Mouse (Mus musculus) liver, embryonic 16.5 days (tissue): Measurements from ENCODE around the gene Pmm1. TPM values are rescaled to one million over a fixed set of nuclear protein-coding genes. Genes with fewer than 3 reads are reported as not detected.
A peak's percentile ranks its signal among the peaks of the same experiment; 100 is the strongest.
"Not testable (repeated sequence)": the region's sequence is repeated elsewhere in the genome, so short reads cannot be mapped to it uniquely, and the experiment has no call there.

Source experiments
- ATAC-seq: fragments of 200-750 bp; cut with Nextera tagmentation; 2 replicates; pipeline ENCODE4 v1.8.0; 2017; ENCODE audit warnings: low read depth, mild to moderate bottlenecking, moderate number of reproducible peaks, moderate library complexity
- H3K27ac ChIP-seq: fragments of 300-500 bp; sonication (generic); 2 replicates; pipeline ENCODE4 v1.5.1; 2014; ENCODE audit warnings: mild to moderate bottlenecking, low read length
- H3K27me3 ChIP-seq: fragments of 300-500 bp; sonication (generic); 2 replicates; pipeline ENCODE4 v1.6.1; 2014; ENCODE audit warnings: low read depth, low read length, mixed read lengths; ENCODE audit not compliant: control insufficient read depth, insufficient read depth
- H3K36me3 ChIP-seq: fragments of 300-500 bp; sonication (generic); 2 replicates; pipeline ENCODE4 v1.6.1; 2014; ENCODE audit warnings: mild to moderate bottlenecking; ENCODE audit not compliant: control insufficient read depth, insufficient read depth
- H3K4me1 ChIP-seq: fragments of 300-500 bp; sonication (generic); 2 replicates; pipeline ENCODE4 v1.6.1; 2014; ENCODE audit warnings: low read depth, low read length, mixed read lengths; ENCODE audit not compliant: control insufficient read depth
- H3K4me2 ChIP-seq: fragments of 300-500 bp; sonication (generic); 2 replicates; pipeline ENCODE4 v1.6.1; 2014; ENCODE audit warnings: low read depth, low read length, mixed read lengths
- H3K4me3 ChIP-seq: fragments of 300-500 bp; sonication (generic); 2 replicates; pipeline ENCODE4 v1.5.1; 2014; ENCODE audit warnings: low read depth, mild to moderate bottlenecking, low read length
- H3K9ac ChIP-seq: fragments of 300-500 bp; sonication (generic); 2 replicates; pipeline ENCODE4 v1.6.1; 2014; ENCODE audit warnings: low read depth, low read length
- H3K9me3 ChIP-seq: fragments of 300-500 bp; sonication (generic); replicated peaks from 2 replicates; pipeline ENCODE4 v1.6.1; 2016; ENCODE audit warnings: low read length; ENCODE audit not compliant: control insufficient read depth
- WGBS: fragments of 180-500 bp; shearing (Covaris S2); extraction: QIAGEN DNeasy Blood & Tissue Kit; methylation state at CpG from one replicate; pipeline ENCODE4 v1.1.7; 2014; ENCODE audit not compliant: insufficient replicate concordance; 5-methylcytosine and 5-hydroxymethylcytosine counted together
- polyA plus RNA-seq: library from polyadenylated mRNA; unstranded; fragments of >200 nt; fragmentation: Nextera tagmentation; extraction: Ambion mirVana; gene quantifications from 2 replicates; pipeline ENCODE4 v1.2.1, GENCODE M21; 2015

Gene Pmm1
- polyA plus RNA-seq, 1 experiment from 2014 or later, result 13.6 TPM

GRCm38 (mm10) chr15:81980321-81980720 is 19.6 kb upstream of the Pmm1 start, which contains the start of gene 1700029P11Rik:
TSS of gene 1700029P11Rik (plus strand) at chr15:81980540.
- no peak within 1 kb of the TSS for H3K4me2 ChIP-seq
- 82% methylated on average over 23 of the region's 23 CpGs for WGBS
- no peaks in the 10 kb centered on the region for H3K27me3 ChIP-seq
- no peaks in the 10 kb centered on the region for H3K4me1 ChIP-seq
- H3K9me3 ChIP-seq, result no peaks in the 10 kb centered on the region
- H3K4me3 ChIP-seq, result no peak within 1 kb of the TSS
- H3K9ac ChIP-seq, result no peak within 1 kb of the TSS
- H3K27ac ChIP-seq, result no peak within 1 kb of the TSS
- no peak for ATAC-seq
- H3K36me3 ChIP-seq, result no peaks in the 10 kb centered on the region

- H3K4me1 ChIP-seq, H3K9me3 ChIP-seq, H3K9ac ChIP-seq, H3K4me3 ChIP-seq, ATAC-seq, H3K27me3 ChIP-seq, H3K27ac ChIP-seq, H3K4me2 ChIP-seq, H3K36me3 ChIP-seq: not testable (repeated sequence)
- 82% methylated on average over 8 of the region's 8 CpGs for WGBS
These were observed 14.4 kb upstream of the Pmm1 start for GRCm38 (mm10) chr15:81975156-81975555.

DNA sequence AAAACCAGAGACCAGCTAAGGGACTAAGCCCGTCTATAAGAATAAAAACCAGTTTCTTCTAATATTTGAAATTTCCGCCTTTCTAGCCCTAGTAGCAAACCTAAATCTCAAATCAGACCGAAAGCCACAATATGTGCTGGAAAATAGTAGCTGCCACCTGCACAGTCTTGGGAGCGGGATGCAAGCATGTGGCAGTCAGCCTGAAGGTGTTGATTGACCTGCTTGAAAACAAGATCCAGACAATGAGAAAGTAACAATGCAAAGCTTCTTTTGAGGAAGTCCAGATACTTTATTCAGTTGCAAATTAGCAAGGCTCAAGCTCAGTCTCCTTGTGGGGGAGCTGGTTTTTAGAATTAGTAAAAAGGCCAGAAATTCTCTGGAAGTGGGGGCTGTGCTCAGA is 9.8 kb upstream of the Pmm1 start:
- H3K27me3 ChIP-seq, H3K9ac ChIP-seq, ATAC-seq, H3K4me2 ChIP-seq, H3K27ac ChIP-seq, H3K4me1 ChIP-seq, H3K36me3 ChIP-seq, H3K9me3 ChIP-seq, H3K4me3 ChIP-seq: not testable (repeated sequence)
- WGBS, result 76% methylated on average over 4 of the region's 4 CpGs

GRCm38 (mm10) chr15:81969635-81970034 is 8.9 kb upstream of the Pmm1 start:
- not testable (repeated sequence) for H3K4me2 ChIP-seq, H3K36me3 ChIP-seq, H3K4me3 ChIP-seq, H3K9me3 ChIP-seq, H3K27ac ChIP-seq, H3K9ac ChIP-seq, H3K27me3 ChIP-seq, ATAC-seq, H3K4me1 ChIP-seq
- WGBS, result 80% methylated on average over 6 of the region's 6 CpGs

DNA sequence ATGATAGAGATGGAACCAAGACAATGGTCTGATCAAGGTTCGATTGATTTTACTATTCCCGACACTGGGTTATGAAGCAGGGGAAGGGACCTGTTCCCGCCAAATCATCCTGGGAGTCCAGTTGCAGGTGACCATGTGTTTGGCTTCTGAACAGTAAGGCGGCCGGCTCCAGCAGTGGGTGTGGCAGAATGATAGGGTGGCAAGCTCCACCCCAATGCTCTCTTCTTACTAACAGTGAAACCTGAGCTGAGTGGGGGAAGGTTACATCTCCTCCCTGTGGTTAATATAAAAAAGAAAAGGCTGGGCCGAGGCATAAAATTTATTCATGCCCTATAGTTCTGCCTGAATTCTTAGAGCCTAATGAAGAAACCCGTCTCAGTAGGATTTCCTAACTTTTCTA is 8.4 kb upstream of the Pmm1 start:
- 39% methylated on average over 7 of the region's 7 CpGs for WGBS
- Histone ChIP-seq H3K27ac (no peak overlapping the region), H3K36me3 (no peaks in the 10 kb centered on the region), H3K9ac (no peak overlapping the region), H3K9me3 (no peaks in the 10 kb centered on the region), H3K4me3 (no peak overlapping the region), H3K4me2 (peak overlapping the region; percentile 7; the same call in 1 of the 2 replicates), H3K4me1 (peaks cover 7% of the 10 kb centered on the region), H3K27me3 (no peaks in the 10 kb centered on the region)
- peak; percentile 70 for ATAC-seq

- Histone ChIP-seq H3K4me2 (no peak overlapping the region), H3K4me1 (peaks cover 7% of the 10 kb centered on the region), H3K4me3 (no peak overlapping the region), H3K36me3 (no peaks in the 10 kb centered on the region), H3K27ac (no peak overlapping the region), H3K27me3 (no peaks in the 10 kb centered on the region), H3K9ac (no peak overlapping the region), H3K9me3 (no peaks in the 10 kb centered on the region)
- ATAC-seq, result no peak
- WGBS, result 35% methylated on average over 2 of the region's 2 CpGs
These were observed 7.7 kb upstream of the Pmm1 start for GRCm38 (mm10) chr15:81968447-81968846.

GRCm38 (mm10) chr15:81967821-81968220 is 7.1 kb upstream of the Pmm1 start:
- Histone ChIP-seq H3K27ac (no peak overlapping the region), H3K9me3 (no peaks in the 10 kb centered on the region), H3K36me3 (no peaks in the 10 kb centered on the region), H3K4me1 (peaks cover 7% of the 10 kb centered on the region), H3K4me3 (no peak overlapping the region), H3K9ac (no peak overlapping the region), H3K27me3 (no peaks in the 10 kb centered on the region), H3K4me2 (no peak overlapping the region)
- WGBS, result 81% methylated on average over 5 of the region's 5 CpGs
- ATAC-seq, result no peak

DNA sequence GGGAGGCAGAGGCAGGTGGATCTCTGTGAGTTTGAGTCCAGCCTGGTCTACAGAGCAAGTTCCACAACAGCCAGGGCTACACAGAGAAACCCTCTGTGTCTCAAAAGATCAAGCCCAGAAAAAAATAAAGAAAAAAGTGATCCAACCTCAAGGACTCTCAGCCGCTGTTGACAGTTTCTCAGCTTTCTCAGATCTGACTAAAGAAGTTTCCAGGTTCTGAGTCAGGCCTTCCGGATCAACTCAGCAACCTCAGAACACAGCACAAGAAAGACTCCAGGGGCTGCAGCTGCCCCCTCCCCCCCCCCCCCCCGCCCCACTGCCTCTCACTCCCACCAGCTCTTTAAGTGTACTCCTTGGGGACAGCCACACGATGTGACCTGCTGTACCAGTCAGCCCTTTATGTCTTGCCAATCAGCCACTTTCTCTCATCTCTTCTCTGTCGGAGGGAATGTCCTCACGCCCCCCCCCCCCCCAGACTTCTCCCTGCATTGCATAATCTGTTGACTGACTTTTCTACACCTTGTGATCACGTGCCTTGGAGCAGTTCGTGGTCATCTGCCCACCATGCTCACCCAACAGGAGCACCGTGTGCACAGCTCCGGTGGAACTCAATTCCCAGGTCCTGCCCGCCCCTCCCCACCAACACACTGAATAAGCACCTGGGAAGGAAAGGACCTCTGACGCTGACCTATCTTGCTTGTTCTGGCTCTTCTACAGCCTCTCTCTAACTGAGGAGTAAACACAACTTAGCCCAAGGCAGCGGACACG is 5.5 kb upstream of the Pmm1 start:
- ATAC-seq, result no peak
- 63% methylated on average over 13 of the region's 14 CpGs for WGBS
- H3K9ac ChIP-seq, result no peak overlapping the region
- peaks cover 7% of the 10 kb centered on the region for H3K4me1 ChIP-seq
- no peaks in the 10 kb centered on the region for H3K27me3 ChIP-seq
- no peak overlapping the region for H3K4me2 ChIP-seq
- H3K9me3 ChIP-seq, result no peaks in the 10 kb centered on the region
- H3K4me3 ChIP-seq, result no peak overlapping the region
- no peaks in the 10 kb centered on the region for H3K36me3 ChIP-seq
- H3K27ac ChIP-seq, result no peak overlapping the region

DNA sequence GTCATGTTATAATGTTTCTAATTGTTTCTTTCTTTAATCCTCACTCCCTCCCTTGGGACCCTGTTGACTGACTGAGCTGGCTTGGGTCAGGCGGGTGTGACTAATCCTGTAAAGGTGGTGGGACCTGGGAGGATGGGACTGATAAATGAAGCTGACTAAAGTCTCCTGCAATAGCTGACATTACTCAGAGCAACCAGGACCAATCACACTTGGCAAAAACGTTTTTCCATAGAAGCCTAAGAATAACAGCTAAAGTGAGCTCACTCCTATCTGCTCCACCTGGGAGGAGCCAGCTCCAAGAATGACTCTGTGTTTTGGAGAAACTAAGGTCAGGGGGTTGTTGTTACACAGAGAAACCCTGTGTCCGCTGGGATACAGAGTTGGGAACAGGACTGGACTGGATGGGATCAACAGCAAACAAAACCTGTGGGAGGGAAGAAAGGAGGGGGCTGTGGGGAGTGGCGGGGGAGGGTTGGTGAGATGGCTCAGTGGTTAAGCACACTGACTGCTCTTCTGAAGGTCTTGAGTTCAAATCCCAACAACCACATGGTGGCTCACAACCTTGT is 4.3 kb upstream of the Pmm1 start:
- Histone ChIP-seq H3K36me3 (no peaks in the 10 kb centered on the region), H3K9ac (no peak overlapping the region), H3K4me2 (no peak overlapping the region), H3K9me3 (no peaks in the 10 kb centered on the region), H3K4me3 (no peak overlapping the region), H3K27ac (no peak overlapping the region), H3K27me3 (no peaks in the 10 kb centered on the region), H3K4me1 (peaks cover 12% of the 10 kb centered on the region)
- ATAC-seq, result no peak
- 46% methylated on average over 4 of the region's 4 CpGs for WGBS
